Mouse (Mus musculus): ENCODE results near the gene 1700001J03Rik. TPM values are rescaled to one million over a fixed set of nuclear protein-coding genes. Genes with fewer than 3 reads are reported as not detected.
"Not testable (repeated sequence)": the region's sequence is repeated elsewhere in the genome, so short reads cannot be mapped to it uniquely, and the experiment has no call there.

The 1700001J03Rik gene
- polyA plus RNA-seq, 1 experiment: 0.92 TPM

GRCm38 (mm10) chr5:146190501-146191269 lies 5.6 kb upstream of the 1700001J03Rik start:
- no peak for DNase-seq
- WGBS: 57% methylated on average over 3 of the region's 3 CpGs
- no peaks in the 10 kb centered on the region for H3K4me1 ChIP-seq (ENCODE audit: control insufficient read depth, insufficient read depth, low read length)
- no peak overlapping the region for H3K4me3 ChIP-seq (replicated peaks; ENCODE audit: extremely low read depth, low read depth, low read length)
- TF ChIP-seq CTCF (IDR thresholded peaks at IDR 0.05; ENCODE audit: insufficient read depth, low read length) (no peak), POLR2A (IDR thresholded peaks at IDR 0.05; ENCODE audit: borderline replicate concordance, extremely low read depth, low read depth, low read length) (no peak)

GRCm38 (mm10) chr5:146190093-146190492 lies 5.0 kb upstream of the 1700001J03Rik start:
- Histone ChIP-seq H3K4me1 (ENCODE audit: control insufficient read depth, insufficient read depth, low read length) (no peaks in the 10 kb centered on the region), H3K4me3 (replicated peaks; ENCODE audit: extremely low read depth, low read depth, low read length) (no peak overlapping the region)
- DNase-seq: no peak
- TF ChIP-seq POLR2A (IDR thresholded peaks at IDR 0.05; ENCODE audit: borderline replicate concordance, extremely low read depth, low read depth, low read length): no peak
- TF ChIP-seq CTCF (IDR thresholded peaks at IDR 0.05; ENCODE audit: insufficient read depth, low read length): no peak
- 52% methylated on average over 4 of the region's 4 CpGs for WGBS

GRCm38 (mm10) chr5:146188712-146189111 lies 3.6 kb upstream of the 1700001J03Rik start:
- WGBS: 78% methylated on average over 7 of the region's 7 CpGs

GRCm38 (mm10) chr5:146188144-146188543 lies 3.0 kb upstream of the 1700001J03Rik start:
- H3K4me1 ChIP-seq (ENCODE audit: control insufficient read depth, insufficient read depth, low read length): no peaks in the 10 kb centered on the region
- DNase-seq: no peak
- H3K4me3 ChIP-seq (replicated peaks; ENCODE audit: extremely low read depth, low read depth, low read length): no peak overlapping the region
- 94% methylated on average over 1 of the region's 1 CpGs for WGBS
- no peak for TF ChIP-seq POLR2A (IDR thresholded peaks at IDR 0.05; ENCODE audit: borderline replicate concordance, extremely low read depth, low read depth, low read length)
- no peak for TF ChIP-seq CTCF (IDR thresholded peaks at IDR 0.05; ENCODE audit: insufficient read depth, low read length)

More at GRCm38 (mm10) chr5:146188712-146189111, 3.6 kb upstream of the 1700001J03Rik start:
- Histone ChIP-seq H3K4me1 (ENCODE audit: control insufficient read depth, insufficient read depth, low read length) (no peaks in the 10 kb centered on the region), H3K4me3 (replicated peaks; ENCODE audit: extremely low read depth, low read depth, low read length) (no peak overlapping the region)
- TF ChIP-seq POLR2A (IDR thresholded peaks at IDR 0.05; ENCODE audit: borderline replicate concordance, extremely low read depth, low read depth, low read length) (no peak), CTCF (IDR thresholded peaks at IDR 0.05; ENCODE audit: insufficient read depth, low read length) (no peak)
- no peak for DNase-seq

GRCm38 (mm10) chr5:146187441-146187840 lies 2.3 kb upstream of the 1700001J03Rik start:
- peak; percentile 52 for DNase-seq
- H3K4me3 ChIP-seq (replicated peaks; ENCODE audit: extremely low read depth, low read depth, low read length); H3K4me1 ChIP-seq (ENCODE audit: control insufficient read depth, insufficient read depth, low read length): not testable (repeated sequence)
- 17% methylated on average over 5 of the region's 5 CpGs for WGBS
- peak; percentile 82 for TF ChIP-seq CTCF (IDR thresholded peaks at IDR 0.05; ENCODE audit: insufficient read depth, low read length)

- TF ChIP-seq CTCF (IDR thresholded peaks at IDR 0.05; ENCODE audit: insufficient read depth, low read length): peak; percentile 53
- DNase-seq: peak; percentile 36
- not testable (repeated sequence) for H3K4me3 ChIP-seq (replicated peaks; ENCODE audit: extremely low read depth, low read depth, low read length); H3K4me1 ChIP-seq (ENCODE audit: control insufficient read depth, insufficient read depth, low read length)
- 53% methylated on average over 4 of the region's 4 CpGs for WGBS
These were observed 12.4 kb downstream of the 1700001J03Rik start for GRCm38 (mm10) chr5:146172744-146173143.

- DNase-seq; H3K4me3 ChIP-seq (replicated peaks; ENCODE audit: extremely low read depth, low read depth, low read length): not testable (repeated sequence)
- 58% methylated on average over 2 of the region's 2 CpGs for WGBS
These were observed 14.5 kb downstream of the 1700001J03Rik start, which contains the start of gene Gm6309 for GRCm38 (mm10) chr5:146170621-146171020. TSS of gene Gm6309 (minus strand) at chr5:146170721.

GRCm38 (mm10) chr5:146160439-146160838 lies 24.7 kb downstream of the 1700001J03Rik start, which contains the start of gene Gm5565:
TSS of gene Gm5565 (minus strand) at chr5:146160539.
- WGBS: 93% methylated on average over 3 of the region's 3 CpGs
- not testable (repeated sequence) for DNase-seq

More at GRCm38 (mm10) chr5:146170621-146171020, 14.5 kb downstream of the 1700001J03Rik start, which contains the start of gene Gm6309:
- H3K4me1 ChIP-seq (ENCODE audit: control insufficient read depth, insufficient read depth, low read length): not testable (repeated sequence)

GRCm38 (mm10) chr5:146158326-146158725 lies 26.8 kb downstream of the 1700001J03Rik start:
- 91% methylated on average over 4 of the region's 4 CpGs for WGBS
- H3K4me1 ChIP-seq (ENCODE audit: control insufficient read depth, insufficient read depth, low read length); DNase-seq; H3K4me3 ChIP-seq (replicated peaks; ENCODE audit: extremely low read depth, low read depth, low read length): not testable (repeated sequence)

More at GRCm38 (mm10) chr5:146160439-146160838, 24.7 kb downstream of the 1700001J03Rik start, which contains the start of gene Gm5565:
- not testable (repeated sequence) for H3K4me3 ChIP-seq (replicated peaks; ENCODE audit: extremely low read depth, low read depth, low read length); H3K4me1 ChIP-seq (ENCODE audit: control insufficient read depth, insufficient read depth, low read length)

- Histone ChIP-seq H3K4me3 (replicated peaks; ENCODE audit: extremely low read depth, low read depth, low read length) (no peak overlapping the region), H3K4me1 (ENCODE audit: control insufficient read depth, insufficient read depth, low read length) (no peaks in the 10 kb centered on the region)
- no peak for DNase-seq
- 59% methylated on average over 3 of the region's 3 CpGs for WGBS
- TF ChIP-seq POLR2A (IDR thresholded peaks at IDR 0.05; ENCODE audit: borderline replicate concordance, extremely low read depth, low read depth, low read length) (no peak), CTCF (IDR thresholded peaks at IDR 0.05; ENCODE audit: insufficient read depth, low read length) (no peak)
These were observed 34.6 kb downstream of the 1700001J03Rik start for GRCm38 (mm10) chr5:146150454-146150853.
